Mouse (Mus musculus) liver, embryonic 14.5 days (tissue): Measurements from ENCODE around the gene Tmem86b. TPM values are rescaled to one million over a fixed set of nuclear protein-coding genes. Genes with fewer than 3 reads are reported as not detected.

Experiments used
- ATAC-seq: fragments of 200-750 bp; cut with Nextera tagmentation; 2 replicates; pipeline ENCODE4 v1.8.0; 2017; ENCODE audit warnings: moderate number of reproducible peaks, mild to moderate bottlenecking, moderate library complexity; ENCODE audit not compliant: insufficient read depth
- DNase-seq, 3 experiments: peaks; one replicate each; pipeline ENCODE4 v3.0.0-alpha.2; 2012 to 2013; ENCODE audit warnings: low read depth in 3 of 3, low spot score in 3 of 3
- H3K27ac ChIP-seq: fragments of 300-500 bp; sonication (generic); 2 replicates; pipeline ENCODE4 v1.5.1; 2014; ENCODE audit warnings: moderate library complexity, mild to moderate bottlenecking, control low read depth, inconsistent platforms
- H3K27me3 ChIP-seq: fragments of 300-500 bp; sonication (generic); 2 replicates; pipeline ENCODE4 v1.6.1; 2014; ENCODE audit warnings: mild to moderate bottlenecking, low read length, moderate library complexity; ENCODE audit not compliant: control insufficient read depth, insufficient read depth
- H3K36me3 ChIP-seq: fragments of 300-500 bp; sonication (generic); replicated peaks from 2 replicates; pipeline ENCODE4 v1.6.1; 2014; ENCODE audit warnings: low read depth; ENCODE audit not compliant: control insufficient read depth, insufficient read depth
- H3K4me1 ChIP-seq, 2 experiments: fragments of 200-500 bp in 1 of 2; fragments of 300-500 bp in 1 of 2; sonication (generic) in 1 of 2; replicated peaks; 2 replicates each; pipeline ENCODE4 v1.6.1; 2012 to 2014; ENCODE audit warnings: antibody characterized with exemption in 1 of 2, inconsistent platforms in 1 of 2, low read length in 1 of 2; ENCODE audit not compliant: control insufficient read depth in 2 of 2, insufficient read depth in 2 of 2
- H3K4me2 ChIP-seq: fragments of 300-500 bp; sonication (generic); 2 replicates; pipeline ENCODE4 v1.6.1; 2014; ENCODE audit warnings: low read depth, mild to moderate bottlenecking, control low read depth, moderate library complexity
- H3K4me3 ChIP-seq, 2 experiments: fragments of 200-500 bp in 1 of 2; fragments of 300-500 bp in 1 of 2; sonication (generic) in 1 of 2; 2 replicates each; pipeline ENCODE4 v1.5.1; 2012 to 2014; ENCODE audit warnings: low read depth in 2 of 2, low read length in 2 of 2, mild to moderate bottlenecking in 2 of 2, control low read depth in 1 of 2, inconsistent platforms in 1 of 2, moderate library complexity in 1 of 2; ENCODE audit not compliant: insufficient read depth in 1 of 2
- H3K9ac ChIP-seq: fragments of 300-500 bp; sonication (generic); replicated peaks from 2 replicates; pipeline ENCODE4 v1.6.1; 2014; ENCODE audit warnings: mild to moderate bottlenecking, control low read depth, moderate library complexity
- H3K9me3 ChIP-seq: fragments of 300-500 bp; sonication (generic); 2 replicates; pipeline ENCODE4 v1.6.1; 2016; ENCODE audit warnings: low read length, mixed read lengths; ENCODE audit not compliant: control insufficient read depth
- CTCF ChIP-seq: IDR thresholded peaks from 2 replicates; pipeline ENCODE4 v1.5.1; 2016; ENCODE audit warnings: antibody characterized with exemption, low read depth, control low read depth
- EP300 ChIP-seq: IDR thresholded peaks from 2 replicates; pipeline ENCODE4 v1.6.1; 2016; ENCODE audit warnings: antibody characterized with exemption, low read depth
- WGBS: fragments of 180-500 bp; shearing (Covaris S2); extraction: QIAGEN DNeasy Blood & Tissue Kit; methylation state at CpG from one replicate; pipeline ENCODE4 v1.1.7; 2014; ENCODE audit not compliant: insufficient replicate concordance; 5-methylcytosine and 5-hydroxymethylcytosine counted together
- polyA plus RNA-seq, 2 experiments: library from polyadenylated mRNA; depleted of rRNA in 1 of 2; stranded (reverse) in 1 of 2; unstranded in 1 of 2; fragments of >200 nt; fragmentation: Nextera tagmentation in 1 of 2; extraction: Ambion mirVana in 1 of 2; gene quantifications; 2 replicates each; pipeline versions ENCODE4 v1.2.1 to v1.2.3; 2012 to 2014

Gene Tmem86b
- polyA plus RNA-seq, 2 experiments = 30.5 to 36.4 TPM

DNA sequence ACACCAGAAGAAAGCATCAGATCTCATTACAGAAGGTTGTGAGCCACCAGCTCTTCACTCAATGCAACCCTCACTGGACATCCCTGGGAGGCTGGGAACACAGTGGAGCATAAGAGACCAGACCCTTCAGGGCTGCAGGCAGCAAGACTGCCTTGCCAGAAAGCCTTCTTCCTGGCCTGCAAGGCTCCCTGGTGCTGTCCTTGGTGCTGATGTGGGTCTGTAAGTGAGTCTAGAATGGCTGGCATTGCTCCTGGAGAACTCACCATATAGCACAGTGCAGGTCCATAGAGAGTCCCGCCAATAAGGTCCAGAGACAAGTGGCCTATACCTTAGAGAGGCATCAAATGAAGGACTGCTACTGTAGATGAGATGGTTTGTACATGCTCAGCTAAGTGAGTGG is 11.2 kb downstream of the Tmem86b start:
- DNase-seq (peak; percentile 35 to 60 (median 52)), ATAC-seq (no peak)
- H3K4me3 ChIP-seq = no peak overlapping the region
- H3K9me3 ChIP-seq = no peaks in the 10 kb centered on the region
- H3K36me3 ChIP-seq = no peaks in the 10 kb centered on the region
- H3K4me1 ChIP-seq = peaks cover 0 to 8% of the 10 kb centered on the region in 2 experiments; a peak in 2 of 4 replicates
- no peak overlapping the region for H3K27ac ChIP-seq
- TF ChIP-seq EP300 (no peak), CTCF (no peak)
- H3K9ac ChIP-seq = no peak overlapping the region
- H3K27me3 ChIP-seq = no peaks in the 10 kb centered on the region
- no peak overlapping the region for H3K4me2 ChIP-seq
- 21% methylated on average over 1 of the region's 1 CpGs for WGBS

DNA sequence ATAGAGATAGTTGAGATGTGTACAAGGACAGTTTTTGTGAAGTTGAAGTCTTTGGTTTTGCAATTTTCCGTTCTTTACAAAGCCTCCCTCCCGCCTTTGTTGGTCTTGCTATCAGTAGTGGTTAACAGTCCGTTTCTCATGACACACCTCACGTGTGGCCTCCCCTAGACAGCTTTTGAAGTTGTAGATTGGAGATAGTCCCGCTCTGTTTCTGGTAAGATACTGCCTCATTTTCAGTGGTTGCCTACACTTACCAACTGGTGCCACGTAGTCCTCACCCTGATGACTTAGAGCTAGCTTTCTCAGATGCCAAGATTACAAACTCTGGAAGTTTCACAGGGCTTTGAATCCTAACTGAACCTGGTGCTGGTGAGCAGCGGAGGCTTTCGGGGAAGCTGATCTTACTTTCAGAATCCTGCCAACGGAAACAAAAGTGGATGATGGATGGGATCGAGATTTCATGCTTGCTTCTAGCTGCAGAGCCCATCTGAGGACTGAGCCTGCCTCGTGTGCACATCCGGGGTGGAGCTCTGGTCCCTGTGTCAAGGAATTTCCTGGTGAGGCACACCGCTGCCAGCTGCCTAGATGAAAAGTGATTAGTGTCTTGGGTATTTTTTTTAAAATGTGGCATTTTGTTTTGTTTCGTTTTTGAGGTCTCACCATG is 17.4 kb downstream of the Tmem86b start:
- peaks cover 9 to 12% of the 10 kb centered on the region in 2 experiments for H3K4me1 ChIP-seq
- ATAC-seq (peak; percentile 95), DNase-seq (peak in 1 of 3 experiments; percentile 53)
- H3K4me2 ChIP-seq = peak overlapping the region; percentile 60
- H3K9ac ChIP-seq = peak overlapping the region; percentile 45
- H3K27me3 ChIP-seq = no peaks in the 10 kb centered on the region
- no peaks in the 10 kb centered on the region for H3K9me3 ChIP-seq
- peak overlapping the region; percentile 12 to 44 for H3K4me3 ChIP-seq
- no peaks in the 10 kb centered on the region for H3K36me3 ChIP-seq
- H3K27ac ChIP-seq = peak overlapping the region; percentile 76
- TF ChIP-seq CTCF (no peak), EP300 (peak; percentile 57)
- WGBS = 21% methylated on average over 14 of the region's 14 CpGs

DNA sequence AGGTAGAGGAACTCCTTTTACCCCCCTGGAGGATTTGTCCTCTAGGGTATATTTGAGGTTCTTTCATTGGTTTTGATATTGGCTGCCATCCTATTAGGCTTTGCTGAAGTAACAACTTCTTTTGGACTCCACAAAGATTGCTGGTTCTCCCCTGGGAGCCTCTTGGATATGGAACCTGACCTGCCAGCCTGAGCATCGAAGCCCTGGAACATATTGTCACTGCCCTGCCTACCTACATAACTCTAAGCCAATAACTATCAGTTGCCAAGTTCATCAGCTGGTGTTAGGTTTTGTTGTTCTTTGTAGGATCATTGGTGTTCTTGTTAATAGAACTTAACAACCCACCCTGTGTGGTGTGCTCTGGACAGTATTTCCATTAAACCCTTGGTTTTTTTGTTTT is 18.3 kb downstream of the Tmem86b start:
- 67% methylated on average over 1 of the region's 1 CpGs for WGBS
- no peak overlapping the region for H3K27ac ChIP-seq
- no peak for DNase-seq
- H3K4me2 ChIP-seq = no peak overlapping the region
- H3K9ac ChIP-seq = no peak overlapping the region
- H3K4me1 ChIP-seq = peaks cover 11 to 12% of the 10 kb centered on the region in 2 experiments
- TF ChIP-seq CTCF (no peak), EP300 (no peak)
- H3K27me3 ChIP-seq = no peaks in the 10 kb centered on the region
- no peak for ATAC-seq
- no peaks in the 10 kb centered on the region for H3K36me3 ChIP-seq
- no peak overlapping the region for H3K4me3 ChIP-seq
- H3K9me3 ChIP-seq = no peaks in the 10 kb centered on the region

DNA sequence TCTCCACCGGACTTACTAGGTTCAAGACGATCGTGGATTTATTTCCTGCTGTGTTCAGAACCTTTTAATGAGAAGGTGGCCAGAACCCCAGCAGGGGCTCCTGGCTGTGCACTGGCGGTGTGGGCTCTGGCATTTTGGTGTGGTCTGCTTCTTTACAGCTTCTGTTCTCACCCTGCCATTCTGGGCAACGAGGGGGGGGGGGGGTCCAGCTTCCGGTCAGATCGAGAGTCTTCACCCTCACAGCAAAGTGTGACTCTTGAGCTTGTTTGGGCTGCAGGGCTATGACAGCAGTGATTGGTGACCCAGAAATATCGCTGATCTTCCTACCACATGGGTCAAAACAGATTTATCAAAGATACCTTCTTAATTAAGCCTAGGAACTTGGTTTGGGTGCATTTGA is 18.8 kb downstream of the Tmem86b start:
- Histone ChIP-seq H3K4me3 (no peak overlapping the region), H3K36me3 (no peaks in the 10 kb centered on the region), H3K27ac (no peak overlapping the region), H3K9ac (no peak overlapping the region), H3K9me3 (no peaks in the 10 kb centered on the region), H3K27me3 (no peaks in the 10 kb centered on the region), H3K4me1 (peaks cover 11 to 12% of the 10 kb centered on the region in 2 experiments), H3K4me2 (no peak overlapping the region)
- WGBS = 56% methylated on average over 8 of the region's 8 CpGs
- no peak for TF ChIP-seq CTCF
- TF ChIP-seq EP300 = no peak
- ATAC-seq = no peak
- no peak for DNase-seq

DNA sequence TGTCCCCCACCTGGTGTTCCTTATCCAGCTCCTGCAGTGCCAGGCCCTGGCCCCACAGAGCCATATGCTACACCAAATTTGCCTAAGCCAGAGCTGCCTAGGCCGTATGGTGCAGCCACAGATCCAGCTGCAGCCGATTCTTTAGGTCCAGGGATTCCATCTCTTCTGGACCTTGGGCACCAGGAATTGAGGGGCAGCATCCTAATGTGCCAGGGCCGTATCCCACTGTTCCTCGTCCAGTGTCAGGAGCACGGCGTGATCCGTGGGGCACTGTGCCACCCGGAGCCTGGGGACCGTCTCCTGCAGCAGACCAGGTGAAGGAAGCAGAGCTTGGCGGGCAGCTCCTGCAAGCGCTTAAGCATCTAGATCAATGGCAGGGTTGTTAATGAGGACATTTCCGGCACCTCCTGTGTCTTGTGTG is 19.3 kb downstream of the Tmem86b start:
- Histone ChIP-seq H3K9me3 (no peaks in the 10 kb centered on the region), H3K4me3 (no peak overlapping the region), H3K4me1 (peaks cover 11 to 12% of the 10 kb centered on the region in 2 experiments), H3K27ac (no peak overlapping the region), H3K27me3 (no peaks in the 10 kb centered on the region), H3K4me2 (no peak overlapping the region), H3K36me3 (no peaks in the 10 kb centered on the region), H3K9ac (no peak overlapping the region)
- WGBS = 77% methylated on average over 12 of the region's 12 CpGs
- DNase-seq (no peak), ATAC-seq (no peak)
- TF ChIP-seq CTCF = no peak
- no peak for TF ChIP-seq EP300
